Mouse (Mus musculus) neutrophil, adult 59 days (primary cell): ENCODE results near the gene Tmem35b. TPM values are rescaled to one million over a fixed set of nuclear protein-coding genes. Genes with fewer than 3 reads are reported as not detected.

ENCODE experiments used
- total RNA-seq, 2 experiments: library from RNA; stranded (reverse); gene quantifications; 1 replicate in 1 of 2; 2 replicates in 1 of 2; pipeline ENCODE4 v1.2.4; 2023

Tmem35b gene
- total RNA-seq: 1 to 10 TPM; 4.7 TPM

DNA sequence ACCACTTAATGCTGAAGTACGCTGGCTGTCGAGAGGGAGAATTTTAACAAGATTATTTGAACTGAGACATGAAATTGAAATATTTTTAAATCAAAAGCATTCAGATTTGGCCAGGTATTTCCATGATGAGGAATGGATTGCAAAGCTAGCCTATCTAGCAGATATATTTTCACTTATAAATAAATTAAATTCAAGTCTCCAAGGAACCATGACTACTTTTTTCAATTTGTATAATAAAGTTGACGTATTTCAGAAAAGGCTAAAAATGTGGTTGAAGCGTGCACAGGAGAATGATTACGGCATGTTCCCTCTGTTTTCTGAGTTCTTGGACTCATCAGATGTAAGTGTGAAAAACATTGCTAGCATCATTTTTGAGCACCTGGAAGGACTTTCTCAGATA lies at the start of gene Tmem35b:
Gene Tmem35b, plus strand, starts transcription at position 301 of the 400 bp plus-strand sequence.

DNA sequence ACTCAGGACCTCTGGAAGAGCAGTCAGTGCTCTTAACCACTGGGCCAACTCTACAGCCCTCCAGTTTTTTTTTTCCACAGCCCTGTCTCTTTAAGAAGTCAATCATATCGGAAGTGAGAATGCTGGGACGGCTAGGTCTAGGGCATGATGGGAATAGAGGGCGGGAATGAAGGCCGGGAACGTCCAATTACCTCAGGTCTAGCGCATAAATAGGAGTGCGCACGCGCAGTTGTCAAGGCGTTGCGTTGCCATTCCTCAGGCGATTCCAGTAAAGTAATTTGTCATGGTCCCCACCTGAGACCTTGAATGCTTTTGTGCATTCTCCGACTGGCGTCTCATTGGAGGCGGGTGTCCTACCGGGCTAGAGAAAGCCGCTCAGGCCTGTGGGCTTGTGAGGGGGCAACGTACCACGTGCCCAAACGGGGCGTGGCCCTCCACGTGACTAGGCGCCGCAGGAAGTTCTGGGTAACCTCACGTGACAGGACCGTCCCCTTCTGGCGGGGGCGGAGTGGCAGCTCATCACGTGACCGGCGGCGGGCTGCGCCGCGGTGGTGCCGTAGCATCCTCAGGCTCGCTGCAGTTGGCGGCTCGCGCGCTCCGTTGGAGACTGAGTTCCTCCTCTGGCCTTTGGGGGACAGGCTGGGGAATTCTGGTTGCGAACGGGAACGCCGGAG lies 46.5 kb upstream of the Tmem35b start, which contains the start of gene Zmym6:
Gene Zmym6, plus strand, starts transcription at position 509 of the 674 bp plus-strand sequence.

DNA sequence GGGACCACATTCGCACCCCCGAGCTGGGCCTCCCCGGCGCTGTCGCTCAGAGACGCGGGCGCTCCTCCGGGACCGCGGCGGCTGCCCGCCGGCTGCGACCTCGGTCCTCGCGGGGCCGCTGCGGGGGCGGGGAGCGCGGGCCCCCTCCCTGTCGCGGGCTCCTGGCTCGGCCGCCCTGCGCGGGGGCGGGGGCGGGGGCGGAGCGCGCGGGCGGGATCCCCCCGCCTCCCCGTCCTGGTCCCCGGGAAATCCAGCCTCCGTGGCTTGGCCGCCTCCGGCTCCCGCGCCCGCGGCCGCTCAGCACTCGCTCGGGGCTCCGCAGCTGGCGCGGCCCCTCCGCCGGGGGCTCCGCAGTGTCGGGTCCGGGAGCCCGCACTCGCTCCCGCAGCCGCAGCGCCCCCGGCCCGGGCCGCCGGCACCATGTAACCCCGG lies 45.4 kb downstream of the Tmem35b start, which contains the start of gene Dlgap3:
Gene Dlgap3, plus strand, starts transcription at position 291 of the 432 bp plus-strand sequence.

Other genes starting within 250 kb of the Tmem35b start
- 10 to 100 TPM; 10.3 to 12.3 TPM for gene Zmym4, start 155.6 kb upstream of the Tmem35b start, total RNA-seq
- 100 to 1,000 TPM; 348 to 397 TPM for gene Sfpq, start 102.4 kb upstream of the Tmem35b start, total RNA-seq
- gene Zmym1, start 62.5 kb upstream of the Tmem35b start, total RNA-seq: 1 to 10 TPM; 6.7 to 7.6 TPM
- 1 to 10 TPM; 5.9 to 9.3 TPM for gene Zmym6, start 46.3 kb upstream of the Tmem35b start, total RNA-seq
- gene Dlgap3, start 45.5 kb downstream of the Tmem35b start, total RNA-seq: under 1 TPM in 1 of 2 experiments, not detected in 1; 0.33 TPM
- gene Smim12, start 120.1 kb downstream of the Tmem35b start, total RNA-seq: 10 to 100 TPM; 20.0 to 23.5 TPM
- not detected for gene Gja4, start 190.3 kb downstream of the Tmem35b start, total RNA-seq
- 1 to 10 TPM; 1.8 to 3.7 TPM for gene Gjb3, start 207.2 kb downstream of the Tmem35b start, total RNA-seq
- gene Gjb4, start 230.4 kb downstream of the Tmem35b start, total RNA-seq: not detected
- gene Gjb5, start 234.5 kb downstream of the Tmem35b start, total RNA-seq: not detected